Mouse (Mus musculus): ENCODE measurements around the gene Olfr930. TPM values are rescaled to one million over a fixed set of nuclear protein-coding genes. Genes with fewer than 3 reads are reported as not detected.

The Olfr930 gene
- polyA plus RNA-seq (2015; fragmentation: Illumina TruSeq; extraction: RNeasy Lipid Tissue Mini Kit (QIAGEN cat#74804); ENCODE audit: insufficient read depth, low read depth, low replicate concordance): not detected

GRCm38 (mm10) chr9:38929509-38929908 is at the start of gene Olfr930:
TSS of gene Olfr930 (plus strand) at chr9:38929809.

GRCm38 (mm10) chr9:38972013-38972412 is 42.4 kb downstream of the Olfr930 start, which contains the start of gene Olfr933:
TSS of gene Olfr933 (plus strand) at chr9:38972313.

Other genes with a start within 250 kb of the Olfr930 start
- gene Olfr919, start 226.1 kb upstream of the Olfr930 start, polyA plus RNA-seq (2015; fragmentation: Illumina TruSeq; extraction: RNeasy Lipid Tissue Mini Kit (QIAGEN cat#74804); ENCODE audit: insufficient read depth, low read depth, low replicate concordance): not detected
- 11.3 TPM for gene Vwa5a, start 211.5 kb upstream of the Olfr930 start, polyA plus RNA-seq (2015; fragmentation: Illumina TruSeq; extraction: RNeasy Lipid Tissue Mini Kit (QIAGEN cat#74804); ENCODE audit: insufficient read depth, low read depth, low replicate concordance)
- not detected for gene Olfr920, start 177.5 kb upstream of the Olfr930 start, polyA plus RNA-seq (2015; fragmentation: Illumina TruSeq; extraction: RNeasy Lipid Tissue Mini Kit (QIAGEN cat#74804); ENCODE audit: insufficient read depth, low read depth, low replicate concordance)
- not detected for gene Olfr921, start 156.7 kb upstream of the Olfr930 start, polyA plus RNA-seq (2015; fragmentation: Illumina TruSeq; extraction: RNeasy Lipid Tissue Mini Kit (QIAGEN cat#74804); ENCODE audit: insufficient read depth, low read depth, low replicate concordance)
- gene Olfr922, start 115.2 kb upstream of the Olfr930 start, polyA plus RNA-seq (2015; fragmentation: Illumina TruSeq; extraction: RNeasy Lipid Tissue Mini Kit (QIAGEN cat#74804); ENCODE audit: insufficient read depth, low read depth, low replicate concordance): not detected
- not detected for gene Olfr923, start 103.3 kb upstream of the Olfr930 start, polyA plus RNA-seq (2015; fragmentation: Illumina TruSeq; extraction: RNeasy Lipid Tissue Mini Kit (QIAGEN cat#74804); ENCODE audit: insufficient read depth, low read depth, low replicate concordance)
- gene Olfr924, start 85.4 kb upstream of the Olfr930 start, polyA plus RNA-seq (2015; fragmentation: Illumina TruSeq; extraction: RNeasy Lipid Tissue Mini Kit (QIAGEN cat#74804); ENCODE audit: insufficient read depth, low read depth, low replicate concordance): not detected
- not detected for gene Olfr26, start 74.7 kb upstream of the Olfr930 start, polyA plus RNA-seq (2015; fragmentation: Illumina TruSeq; extraction: RNeasy Lipid Tissue Mini Kit (QIAGEN cat#74804); ENCODE audit: insufficient read depth, low read depth, low replicate concordance)
- gene Olfr926, start 52.7 kb upstream of the Olfr930 start, polyA plus RNA-seq (2015; fragmentation: Illumina TruSeq; extraction: RNeasy Lipid Tissue Mini Kit (QIAGEN cat#74804); ENCODE audit: insufficient read depth, low read depth, low replicate concordance): not detected
- gene Olfr933, start 42.5 kb downstream of the Olfr930 start, polyA plus RNA-seq (2015; fragmentation: Illumina TruSeq; extraction: RNeasy Lipid Tissue Mini Kit (QIAGEN cat#74804); ENCODE audit: insufficient read depth, low read depth, low replicate concordance): not detected
- gene Olfr934, start 58.5 kb downstream of the Olfr930 start, polyA plus RNA-seq (2015; fragmentation: Illumina TruSeq; extraction: RNeasy Lipid Tissue Mini Kit (QIAGEN cat#74804); ENCODE audit: insufficient read depth, low read depth, low replicate concordance): not detected
- not detected for gene Olfr935, start 69.9 kb downstream of the Olfr930 start, polyA plus RNA-seq (2015; fragmentation: Illumina TruSeq; extraction: RNeasy Lipid Tissue Mini Kit (QIAGEN cat#74804); ENCODE audit: insufficient read depth, low read depth, low replicate concordance)
- not detected for gene Olfr146, start 93.6 kb downstream of the Olfr930 start, polyA plus RNA-seq (2015; fragmentation: Illumina TruSeq; extraction: RNeasy Lipid Tissue Mini Kit (QIAGEN cat#74804); ENCODE audit: insufficient read depth, low read depth, low replicate concordance)
- gene Olfr937, start 135.1 kb downstream of the Olfr930 start, polyA plus RNA-seq (2015; fragmentation: Illumina TruSeq; extraction: RNeasy Lipid Tissue Mini Kit (QIAGEN cat#74804); ENCODE audit: insufficient read depth, low read depth, low replicate concordance): not detected
- not detected for gene Olfr938, start 149.1 kb downstream of the Olfr930 start, polyA plus RNA-seq (2015; fragmentation: Illumina TruSeq; extraction: RNeasy Lipid Tissue Mini Kit (QIAGEN cat#74804); ENCODE audit: insufficient read depth, low read depth, low replicate concordance)
- not detected for gene Olfr27, start 198.3 kb downstream of the Olfr930 start, polyA plus RNA-seq (2015; fragmentation: Illumina TruSeq; extraction: RNeasy Lipid Tissue Mini Kit (QIAGEN cat#74804); ENCODE audit: insufficient read depth, low read depth, low replicate concordance)
- not detected for gene Olfr943, start 236.5 kb downstream of the Olfr930 start, polyA plus RNA-seq (2015; fragmentation: Illumina TruSeq; extraction: RNeasy Lipid Tissue Mini Kit (QIAGEN cat#74804); ENCODE audit: insufficient read depth, low read depth, low replicate concordance)